Mouse (Mus musculus) right cerebral cortex, postnatal 25 days (tissue): ENCODE measurements around the gene Ttll13.

ENCODE experiments used
- DNase-seq: peaks from one replicate; pipeline ENCODE4 v3.0.0; 2022

Gene Ttll13

DNA sequence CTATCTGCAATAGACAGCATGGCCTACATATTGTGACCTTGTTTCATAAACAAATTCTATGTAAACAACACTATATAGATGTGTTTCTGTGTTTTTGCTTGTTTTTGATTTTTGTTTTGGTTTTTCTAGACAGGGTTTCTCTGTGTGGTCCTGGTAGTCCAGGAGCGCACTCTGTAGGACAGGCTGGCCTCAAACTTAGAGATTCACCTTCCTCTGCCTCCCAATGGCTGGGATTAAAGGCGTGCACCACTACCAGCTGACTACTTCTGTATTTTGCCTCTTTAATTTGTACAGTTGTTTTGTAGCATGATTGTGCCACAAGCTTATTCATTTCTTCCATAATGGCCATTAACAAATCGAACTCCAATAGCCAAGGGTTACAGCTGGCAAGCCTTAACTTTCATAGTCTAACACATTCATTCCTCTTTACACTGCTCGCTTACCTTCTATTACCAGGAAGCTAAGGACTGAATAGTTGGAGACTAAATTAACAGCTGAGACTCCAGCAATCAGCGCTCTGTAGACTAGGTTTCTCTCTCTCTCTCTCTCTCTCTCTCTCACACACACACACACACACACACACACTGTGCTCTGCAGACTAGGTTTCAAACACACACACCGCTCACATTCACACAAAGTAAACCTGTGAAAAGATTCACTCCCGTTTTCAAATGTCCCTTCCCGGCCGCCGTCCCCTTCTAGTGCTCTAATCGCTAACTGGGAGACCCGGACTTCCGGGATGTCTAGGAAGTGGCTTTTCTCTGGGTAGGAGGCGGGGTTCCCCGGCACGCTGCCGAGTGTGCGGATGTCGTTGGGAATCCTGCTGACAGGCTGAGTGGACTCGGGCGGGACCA, 22.9 kb downstream of the Ttll13 start, which contains the start of gene Vps33b:
Gene Vps33b, plus strand, starts transcription at position 753 of the 854 bp plus-strand sequence.
- DNase-seq: peak; percentile 92

DNA sequence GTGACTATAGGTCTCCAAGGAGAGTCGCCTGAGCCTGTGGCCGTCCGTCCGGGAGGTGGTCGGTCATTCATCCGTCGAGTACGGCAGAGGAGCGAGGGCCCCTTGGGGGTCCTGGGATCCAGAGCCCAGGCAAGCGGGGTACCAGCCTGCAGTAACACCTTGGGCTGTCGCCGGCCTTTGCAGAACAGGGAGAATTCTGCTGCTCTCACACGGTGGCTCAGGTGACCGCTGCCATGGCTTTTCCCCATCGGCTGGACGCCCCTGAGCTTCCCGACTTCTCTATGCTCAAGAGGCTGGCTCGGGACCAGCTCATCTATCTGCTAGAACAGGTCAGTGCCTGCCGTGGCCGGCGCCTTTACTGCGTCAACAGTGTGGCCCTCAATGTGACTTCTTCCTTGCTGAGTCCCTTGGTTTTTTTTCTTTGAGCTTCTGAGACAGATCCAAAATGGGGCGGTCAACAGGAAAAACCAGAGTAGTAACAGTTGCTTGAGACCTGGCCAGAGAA, 23.6 kb downstream of the Ttll13 start:
- DNase-seq: no peak

DNA sequence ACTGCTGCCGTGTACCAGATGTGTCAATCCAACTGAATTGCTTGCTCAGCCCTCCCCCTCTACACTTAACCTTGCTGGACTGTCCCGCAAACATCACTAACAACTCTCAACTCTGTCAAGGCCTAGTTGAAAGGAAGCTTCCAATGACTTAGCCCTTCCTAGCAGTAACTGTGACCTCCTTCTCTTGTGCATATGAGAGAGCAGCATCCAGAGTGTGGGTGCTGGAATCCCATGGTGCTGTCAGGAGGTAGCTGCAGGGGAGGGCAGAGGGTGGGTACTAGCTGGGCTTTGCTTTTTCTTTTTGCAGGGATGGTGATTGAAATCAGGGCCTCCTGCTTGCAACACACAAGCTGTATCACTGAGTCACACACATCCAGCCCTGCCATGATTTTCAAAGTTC, 27.3 kb downstream of the Ttll13 start:
- DNase-seq: no peak

DNA sequence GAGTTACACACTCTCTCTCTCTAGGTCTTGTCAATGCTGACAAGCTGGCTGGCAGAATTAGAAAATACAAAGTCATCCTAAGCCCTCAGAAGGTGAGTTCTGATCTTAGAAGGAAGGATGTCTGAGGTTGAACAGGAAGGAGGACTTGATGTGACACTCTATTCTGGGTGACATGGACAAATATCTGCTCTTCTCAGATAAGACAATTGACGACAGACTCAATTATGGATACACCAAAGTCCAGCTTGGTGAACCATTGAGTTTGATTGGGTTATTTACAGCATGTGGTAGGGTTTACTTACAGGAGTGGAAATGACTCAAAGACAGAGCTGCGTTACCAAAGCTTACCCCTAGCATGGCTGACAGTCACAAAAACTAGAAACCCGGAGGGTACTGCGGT, 30.2 kb downstream of the Ttll13 start:
- no peak for DNase-seq

DNA sequence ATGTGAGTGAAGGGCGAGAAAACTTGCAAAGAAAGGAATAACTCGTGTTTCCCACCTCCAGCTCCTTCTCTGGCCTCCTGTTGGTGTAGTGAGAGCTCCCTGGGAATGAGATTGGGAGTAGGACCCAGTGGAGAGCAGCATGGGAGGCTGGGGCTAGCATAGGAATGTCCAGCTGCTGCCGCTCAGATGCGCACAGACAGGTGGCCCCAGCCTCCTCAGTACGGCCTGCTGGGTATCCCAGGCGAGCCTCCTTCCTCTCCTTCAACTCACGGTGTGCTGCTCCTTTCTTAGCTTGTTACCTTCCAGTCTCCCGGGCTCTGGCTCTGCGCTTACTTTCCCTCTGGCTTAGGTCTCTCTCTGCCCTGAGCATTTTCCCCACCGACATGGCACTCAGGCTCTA, 33.9 kb downstream of the Ttll13 start:
- no peak for DNase-seq

DNA sequence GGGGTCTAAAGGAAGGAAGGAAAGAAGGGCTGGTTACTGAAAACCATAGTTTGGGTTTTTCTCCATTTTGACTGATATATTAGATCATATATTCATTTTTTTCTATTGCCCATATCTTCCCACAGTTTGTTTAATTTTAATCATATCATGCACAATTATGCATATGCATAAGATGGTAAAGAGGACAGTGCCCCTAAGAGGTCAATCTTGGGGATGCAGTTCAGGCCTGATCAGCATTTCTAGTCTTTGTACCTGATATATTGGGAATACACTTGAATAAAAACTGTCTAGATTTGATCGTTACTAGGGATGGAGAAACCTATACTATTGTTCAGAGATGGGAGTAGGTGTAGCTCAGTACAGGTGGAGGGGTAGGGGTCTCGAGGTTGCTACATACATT, 34.8 kb downstream of the Ttll13 start:
- DNase-seq: no peak

DNA sequence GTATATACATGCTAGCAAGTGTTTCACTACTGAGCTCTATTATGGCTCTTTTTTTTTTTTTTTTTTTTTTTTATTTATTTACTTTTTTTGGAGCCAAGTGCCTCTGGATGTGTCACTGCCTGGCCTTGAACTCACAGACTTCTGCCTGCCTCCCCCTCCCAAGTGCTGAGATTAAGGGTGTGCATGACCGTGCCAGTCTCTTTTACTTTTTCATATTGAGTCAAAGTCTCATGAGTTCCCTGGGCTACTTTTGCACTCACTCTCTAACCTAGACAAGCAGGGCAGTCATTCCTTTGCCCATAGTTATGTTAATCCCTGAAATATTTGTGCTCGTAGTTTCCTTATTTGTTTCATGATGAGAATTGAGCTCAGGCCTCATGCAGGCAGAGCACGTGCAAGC, 35.5 kb downstream of the Ttll13 start:
- no peak for DNase-seq

DNA sequence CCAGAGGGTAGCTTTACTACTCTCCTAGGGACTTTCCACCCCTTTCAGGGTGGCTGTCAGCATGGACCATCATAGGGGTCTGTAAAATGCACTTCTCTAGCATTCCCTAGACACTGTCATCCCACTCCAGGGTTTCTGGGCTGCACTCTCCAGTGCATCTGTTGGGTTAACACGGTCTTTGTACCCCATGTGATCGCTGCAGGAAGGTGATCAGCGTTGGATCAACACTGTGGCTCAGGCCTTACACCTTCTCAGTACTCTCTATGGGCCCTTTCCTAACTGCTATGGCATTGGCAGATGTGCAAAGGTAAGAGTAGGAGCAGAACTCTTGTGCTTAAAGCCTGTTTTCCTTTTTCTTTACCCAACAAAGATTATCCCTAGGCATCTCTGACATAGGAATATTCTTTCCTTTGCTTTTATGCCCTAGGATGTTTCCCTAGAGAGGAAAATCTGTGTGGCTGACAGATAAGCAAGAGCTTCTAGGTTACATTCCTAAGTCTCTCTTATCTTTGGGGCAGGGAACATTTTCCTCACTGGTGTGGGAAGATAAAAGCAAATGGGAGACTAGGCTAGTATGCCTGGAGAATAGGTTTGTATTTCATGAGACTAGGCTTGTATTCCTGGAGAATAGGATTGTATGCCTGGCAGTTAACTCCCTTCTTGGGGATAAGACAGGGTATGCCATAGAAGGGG, 37.2 kb downstream of the Ttll13 start:
- no peak for DNase-seq

DNA sequence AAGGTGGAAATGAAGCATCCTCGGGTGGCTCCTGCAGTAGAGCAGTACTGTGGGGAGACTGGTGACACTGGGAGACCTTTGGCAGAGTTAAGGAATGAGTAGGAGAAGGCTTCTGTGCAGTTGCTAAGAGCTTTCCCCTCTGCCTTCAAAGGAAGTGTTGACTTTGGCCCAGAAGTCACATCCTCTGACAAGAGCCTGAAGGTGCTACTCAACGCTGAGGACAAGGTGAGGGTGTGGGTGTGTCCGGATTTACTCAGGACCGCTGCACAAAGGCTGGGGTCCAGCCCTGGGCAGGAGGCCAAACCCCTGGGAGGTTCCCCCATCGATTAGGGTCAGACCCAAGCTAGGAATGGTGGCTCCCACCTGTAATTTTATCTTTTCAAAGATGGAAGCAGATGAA, 38.2 kb downstream of the Ttll13 start:
- DNase-seq: no peak

DNA sequence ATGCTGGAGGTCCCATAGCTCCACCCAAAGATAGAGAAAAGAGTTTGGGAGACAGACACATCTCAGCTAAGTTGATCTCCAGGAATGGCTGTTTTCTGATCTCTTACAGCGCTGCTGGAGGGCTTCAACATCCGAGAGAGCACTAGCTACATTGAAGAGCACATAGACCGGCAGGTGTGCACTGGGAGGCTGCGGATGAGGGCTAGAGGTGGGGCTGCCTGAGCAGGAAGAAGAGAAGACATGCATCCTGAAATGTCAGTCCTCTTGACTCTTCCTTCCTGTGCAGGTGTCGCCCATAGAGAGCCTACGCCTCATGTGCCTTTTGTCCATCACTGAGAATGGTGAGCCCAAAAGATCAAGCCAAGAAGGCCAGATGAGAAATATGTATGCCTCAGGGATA, 39.5 kb downstream of the Ttll13 start:
- no peak for DNase-seq

DNA sequence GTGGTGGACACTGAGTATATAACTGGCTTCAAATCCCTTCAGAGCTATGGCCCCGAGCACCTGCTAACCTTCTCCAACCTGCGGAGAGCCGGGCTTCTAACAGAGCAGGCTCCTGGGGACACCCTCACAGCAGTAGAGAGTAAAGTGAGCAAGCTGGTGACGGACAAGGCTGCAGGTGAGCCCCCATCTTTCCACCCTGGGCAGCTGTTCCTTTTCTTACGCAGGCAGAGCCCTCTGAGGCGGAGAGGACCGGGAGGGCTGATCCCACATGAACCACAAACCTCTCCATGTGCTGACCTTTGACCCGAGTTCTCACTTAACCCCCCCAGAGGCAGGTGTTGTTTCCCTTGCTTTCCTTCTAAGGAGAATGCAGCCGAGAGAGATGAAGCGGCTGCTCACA, 41.6 kb downstream of the Ttll13 start:
- no peak for DNase-seq

DNA sequence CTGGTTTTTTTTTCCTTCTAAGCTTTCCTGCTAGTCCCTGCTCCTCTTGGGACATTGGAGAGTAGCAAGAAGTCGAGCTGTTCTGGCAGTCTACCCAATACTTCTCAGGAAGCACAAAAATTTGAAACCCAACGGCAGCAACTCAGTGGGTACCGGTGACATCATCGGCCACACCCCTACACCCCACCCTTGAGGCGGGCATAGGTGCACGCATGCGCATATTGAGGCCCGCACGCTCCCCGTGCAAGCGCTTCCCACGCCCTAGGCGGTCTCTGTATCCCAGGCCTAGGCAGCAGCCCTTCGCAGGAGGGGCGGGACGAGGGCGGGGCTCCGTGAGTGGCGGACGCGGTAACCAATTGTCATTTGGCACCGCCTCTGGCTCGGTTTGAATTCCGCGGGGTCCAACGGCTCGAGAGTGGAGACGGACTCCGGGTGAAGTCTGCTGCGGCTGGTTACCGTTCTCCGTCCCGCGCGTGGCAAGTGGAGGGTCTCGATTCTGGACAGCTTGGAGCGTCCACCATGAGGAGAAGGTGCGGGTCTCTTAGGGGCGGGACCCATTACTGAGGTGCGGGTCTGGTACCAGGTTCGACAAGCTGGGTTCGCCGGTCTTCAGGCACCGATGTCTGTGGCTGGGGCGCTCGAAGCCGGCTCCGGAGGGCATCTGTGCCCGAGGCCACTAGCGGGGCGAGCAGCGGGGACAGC, 48.0 kb downstream of the Ttll13 start, which contains the start of gene Prc1:
Gene Prc1, plus strand, starts transcription at position 389 of the 702 bp plus-strand sequence.
- DNase-seq: peak; percentile 98

DNA sequence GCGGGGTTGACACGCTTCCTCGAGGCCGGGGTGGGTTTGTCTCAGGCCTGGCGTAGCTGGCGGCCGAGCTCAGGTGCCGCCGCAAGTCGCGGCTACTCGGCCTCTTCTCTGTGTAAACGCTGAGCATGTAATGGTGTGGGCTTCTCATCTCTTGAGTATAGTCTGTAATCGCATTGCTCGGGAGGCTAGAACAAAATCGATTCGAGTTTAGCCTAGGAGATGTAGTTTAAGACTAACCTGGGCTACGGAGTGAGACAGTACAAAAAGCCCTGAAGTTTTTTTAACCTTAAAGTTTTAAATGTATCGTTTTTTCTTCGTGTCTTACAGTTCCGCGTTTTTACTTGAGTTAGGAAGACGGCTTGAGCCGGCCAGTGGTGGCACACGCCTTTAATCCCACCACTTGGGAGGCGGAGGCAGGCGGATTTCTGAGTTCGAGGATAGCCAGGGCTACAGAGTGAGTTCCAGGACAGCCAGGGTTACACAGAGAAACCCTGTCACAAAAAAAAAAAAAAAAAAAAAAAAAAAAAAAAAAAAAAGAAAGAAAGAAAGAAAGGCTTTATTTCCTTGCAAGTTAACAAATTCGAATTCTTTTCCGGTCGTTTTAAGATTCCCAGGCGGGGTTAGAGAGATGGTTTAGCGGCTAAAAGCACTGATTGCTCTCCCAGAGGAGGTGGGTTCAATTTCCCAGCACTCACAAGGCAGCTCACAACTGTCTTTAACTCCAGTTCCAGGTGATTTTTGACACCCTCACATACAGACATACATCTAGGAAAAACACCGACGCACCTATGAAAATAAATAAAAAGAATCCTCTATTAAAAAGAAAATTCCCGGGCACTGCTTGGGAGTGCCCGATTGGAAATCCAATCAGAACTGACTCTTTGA, 48.8 kb downstream of the Ttll13 start:
- DNase-seq: no peak

DNA sequence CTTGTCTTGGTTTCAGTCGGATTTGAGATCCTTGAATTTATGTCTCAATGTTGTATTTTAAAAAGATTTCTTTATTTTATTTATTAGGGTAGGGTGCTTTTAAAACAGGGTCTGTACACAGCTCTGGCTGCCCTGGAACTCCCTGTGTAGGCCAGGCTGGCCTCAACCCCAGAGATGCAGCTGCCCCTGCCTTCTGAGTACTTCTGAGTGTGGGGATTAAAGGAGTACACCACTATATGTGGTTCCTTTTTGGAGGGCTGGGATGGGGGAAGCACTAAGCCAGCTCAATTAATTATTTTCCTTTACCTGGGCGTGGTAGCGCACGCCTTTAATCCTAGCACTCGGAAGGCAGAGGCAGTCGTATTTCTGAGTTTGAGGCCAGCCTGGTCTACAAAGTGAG, 50.3 kb downstream of the Ttll13 start:
- no peak for DNase-seq

DNA sequence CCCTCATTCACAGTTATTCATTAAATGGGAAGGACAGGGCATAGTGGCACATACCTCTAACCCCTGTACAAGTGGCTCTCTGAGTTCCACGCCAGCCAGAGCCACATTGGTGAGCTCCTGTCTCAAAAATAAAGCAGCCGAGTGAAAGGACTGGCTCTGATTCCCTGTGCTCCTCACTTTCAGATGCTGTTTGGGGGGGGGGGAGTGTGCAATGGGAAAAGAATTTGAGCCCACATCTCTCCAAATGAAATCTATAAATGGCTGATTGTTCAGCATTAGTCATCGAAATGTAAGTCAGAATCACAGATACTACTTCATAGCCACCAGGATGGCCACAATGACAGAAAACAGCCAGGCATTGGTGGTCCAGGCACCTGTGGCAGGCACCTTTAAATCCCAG, 50.9 kb downstream of the Ttll13 start:
- DNase-seq: no peak

DNA sequence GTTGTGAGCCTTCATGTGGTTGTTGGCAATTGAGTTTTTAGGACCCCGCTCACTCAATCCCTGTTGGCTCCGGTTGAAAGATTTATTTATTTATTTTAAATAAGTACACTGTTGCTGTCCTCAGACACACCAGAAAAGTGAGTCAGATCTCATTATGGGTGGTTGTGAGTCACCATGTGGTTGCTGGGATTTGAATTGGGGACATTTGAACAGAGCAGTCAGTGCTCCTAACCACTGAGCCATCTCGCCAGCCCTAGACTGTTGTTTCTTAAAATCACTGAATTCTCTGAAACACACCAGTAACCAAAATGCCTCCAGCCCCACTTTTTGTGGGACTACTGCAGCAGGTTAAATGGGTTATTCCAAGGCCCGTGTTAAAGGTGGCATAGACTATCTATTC, 52.6 kb downstream of the Ttll13 start:
- no peak for DNase-seq

DNA sequence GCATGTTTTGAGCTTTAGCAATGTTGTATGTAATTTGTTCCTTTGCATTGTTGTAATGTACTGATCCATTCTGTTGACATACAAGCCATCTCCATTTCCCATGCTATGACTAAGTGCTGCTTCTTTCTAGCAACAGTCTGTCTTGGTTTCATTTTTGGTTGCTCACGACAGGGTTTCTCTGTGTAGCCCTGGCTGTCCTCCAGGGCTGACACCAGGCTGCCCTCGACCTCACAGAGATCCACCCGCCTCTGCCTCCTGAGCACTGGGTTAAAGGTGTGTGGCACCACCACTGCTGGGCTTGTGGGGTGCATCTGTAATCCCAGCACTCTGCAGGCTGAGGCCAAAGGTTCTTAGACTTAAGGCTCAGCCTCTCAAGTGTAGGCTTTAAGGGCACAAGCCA, 53.4 kb downstream of the Ttll13 start:
- no peak for DNase-seq

DNA sequence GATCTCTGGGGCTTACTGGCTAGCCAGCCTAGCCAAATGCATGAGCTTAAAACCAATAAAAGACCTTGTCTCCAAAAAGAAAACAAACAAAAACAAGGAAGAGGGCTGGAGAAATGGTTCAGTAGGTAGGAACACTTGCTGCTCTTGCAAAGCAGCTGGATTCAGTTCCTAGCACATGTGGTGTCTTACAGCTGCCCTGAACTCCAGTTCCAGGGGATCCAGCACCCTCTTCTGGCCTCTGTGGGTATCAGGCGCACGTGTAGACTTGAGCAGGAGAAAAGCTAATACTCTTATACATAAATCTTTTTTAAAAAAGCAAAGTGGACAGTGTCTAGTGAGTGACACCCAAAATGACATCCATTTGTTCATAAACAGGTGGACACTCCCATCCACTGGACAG, 55.3 kb downstream of the Ttll13 start:
- no peak for DNase-seq

DNA sequence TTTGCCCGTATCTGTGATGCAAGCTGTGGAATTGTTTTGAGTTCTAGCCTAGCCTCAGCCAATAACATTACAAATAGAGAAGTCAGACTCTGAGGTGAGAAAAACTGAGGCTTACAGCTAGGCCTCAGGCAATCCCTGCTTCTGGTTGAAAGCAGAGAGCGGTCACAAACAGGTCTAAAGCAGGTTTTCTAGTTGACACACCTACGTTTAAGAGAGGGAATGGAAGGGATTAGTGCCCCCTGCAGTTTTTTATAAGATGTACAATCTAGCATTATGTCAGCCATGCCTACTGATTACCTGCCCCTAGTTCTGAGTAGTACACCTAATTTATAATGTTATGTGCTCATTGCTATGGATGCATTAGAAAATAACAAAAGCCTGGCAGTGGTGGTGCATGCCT, 61.6 kb downstream of the Ttll13 start:
- no peak for DNase-seq
